Mouse (Mus musculus) heart, embryonic 10.5 days (tissue): Measurements from ENCODE around the gene Slc6a18. TPM values are rescaled to one million over a fixed set of nuclear protein-coding genes. Genes with fewer than 3 reads are reported as not detected.
"Not testable (repeated sequence)": the region's sequence is repeated elsewhere in the genome, so short reads cannot be mapped to it uniquely, and the experiment has no call there.

Experiments
- DNase-seq: peaks from one replicate; pipeline ENCODE4 v3.0.0-alpha.2; 2017; ENCODE audit warnings: low spot score
- H3K27ac ChIP-seq: fragments of 300-500 bp; sonication (generic); 2 replicates; pipeline ENCODE4 v1.5.1; 2016; ENCODE audit warnings: mild to moderate bottlenecking
- H3K27me3 ChIP-seq: fragments of 300-500 bp; sonication (generic); 2 replicates; pipeline ENCODE4 v1.6.1; 2016; ENCODE audit warnings: mild to moderate bottlenecking; ENCODE audit not compliant: poor library complexity, insufficient read depth, severe bottlenecking
- H3K36me3 ChIP-seq: fragments of 300-500 bp; sonication (generic); 2 replicates; pipeline ENCODE4 v1.6.1; 2016; ENCODE audit warnings: mild to moderate bottlenecking, moderate library complexity
- H3K4me1 ChIP-seq: fragments of 300-500 bp; sonication (generic); 2 replicates; pipeline ENCODE4 v1.6.1; 2016; ENCODE audit warnings: mild to moderate bottlenecking
- H3K4me3 ChIP-seq: fragments of 300-500 bp; sonication (generic); 2 replicates; pipeline ENCODE4 v1.5.1; 2016; ENCODE audit warnings: mild to moderate bottlenecking, moderate library complexity
- H3K9me3 ChIP-seq: fragments of 300-500 bp; sonication (generic); 2 replicates; pipeline ENCODE4 v1.6.1; 2016; ENCODE audit warnings: mild to moderate bottlenecking, moderate library complexity
- whole genome bisulfite sequencing: fragments of 180-500 bp; shearing (Covaris S2); methylation state at CpG from one replicate; pipeline ENCODE4 v1.1.7; 2016; 5-methylcytosine and 5-hydroxymethylcytosine counted together
- polyA plus RNA-seq: library from polyadenylated mRNA; unstranded; fragments of >200 nt; fragmentation: Nextera tagmentation; extraction: Ambion mirVana; gene quantifications from 2 replicates; pipeline ENCODE4 v1.2.1, GENCODE M21; 2016

Slc6a18 gene
- polyA plus RNA-seq, result not detected in 2 replicates

- Histone ChIP-seq H3K9me3 (no peaks in the 10 kb centered on the region), H3K36me3 (no peaks in the 10 kb centered on the region), H3K4me3 (no peak within 1 kb of the TSS), H3K4me1 (no peaks in the 10 kb centered on the region; the same call in 1 of the 2 replicates), H3K27ac (no peak within 1 kb of the TSS), H3K27me3 (peaks cover 11% of the 10 kb centered on the region)
- WGBS, result 71% methylated on average over 3 of the region's 3 CpGs
- no peak for DNase-seq
Observed at GRCm38 (mm10) chr13:73677853-73678252, at the start of gene Slc6a18. Gene Slc6a18, minus strand, starts transcription at chr13:73678023.

- H3K4me3 ChIP-seq, result no peak overlapping the region
- H3K4me1 ChIP-seq, result peaks cover 6% of the 10 kb centered on the region
- no peak for DNase-seq
- H3K9me3 ChIP-seq, result no peaks in the 10 kb centered on the region
- H3K36me3 ChIP-seq, result no peaks in the 10 kb centered on the region
- H3K27me3 ChIP-seq, result peaks cover 3% of the 10 kb centered on the region; the same call in 1 of the 2 replicates
- H3K27ac ChIP-seq, result no peak overlapping the region
- WGBS, result 31% methylated on average over 5 of the region's 5 CpGs
Observed at GRCm38 (mm10) chr13:73725315-73725714, 47.5 kb upstream of the Slc6a18 start.

GRCm38 (mm10) chr13:73723081-73723668 lies 45.4 kb upstream of the Slc6a18 start:
- H3K27me3 ChIP-seq, result 0 out of 2 replicates have a peak, but pooled peaks cover 3% of the 10 kb centered on the region
- 45% methylated on average over 8 of the region's 8 CpGs for WGBS
- H3K36me3 ChIP-seq, result no peaks in the 10 kb centered on the region
- H3K27ac ChIP-seq, result no peak overlapping the region
- H3K4me3 ChIP-seq, result no peak overlapping the region
- DNase-seq, result no peak
- H3K4me1 ChIP-seq, result no peaks in the 10 kb centered on the region
- no peaks in the 10 kb centered on the region for H3K9me3 ChIP-seq

GRCm38 (mm10) chr13:73720241-73720640 lies 42.4 kb upstream of the Slc6a18 start:
- Histone ChIP-seq H3K27ac (no peak overlapping the region), H3K27me3 (0 out of 2 replicates have a peak, but pooled peaks cover 3% of the 10 kb centered on the region), H3K9me3 (no peaks in the 10 kb centered on the region), H3K4me3 (no peak overlapping the region), H3K4me1 (no peaks in the 10 kb centered on the region), H3K36me3 (no peaks in the 10 kb centered on the region)
- no peak for DNase-seq
- 80% methylated on average over 4 of the region's 4 CpGs for WGBS

GRCm38 (mm10) chr13:73718225-73718624 lies 40.4 kb upstream of the Slc6a18 start:
- H3K27ac ChIP-seq, result no peak overlapping the region
- no peaks in the 10 kb centered on the region for H3K4me1 ChIP-seq
- no peaks in the 10 kb centered on the region for H3K9me3 ChIP-seq
- peak; percentile 90 for DNase-seq
- no peaks in the 10 kb centered on the region for H3K36me3 ChIP-seq
- 3% methylated on average over 2 of the region's 2 CpGs for WGBS
- no peak overlapping the region for H3K4me3 ChIP-seq
- H3K27me3 ChIP-seq, result 0 out of 2 replicates have a peak, but pooled peaks cover 6% of the 10 kb centered on the region

- Histone ChIP-seq H3K27me3 (0 out of 2 replicates have a peak, but pooled peaks cover 3% of the 10 kb centered on the region), H3K4me1 (no peaks in the 10 kb centered on the region), H3K36me3 (no peaks in the 10 kb centered on the region), H3K4me3 (no peak overlapping the region), H3K27ac (no peak overlapping the region), H3K9me3 (no peaks in the 10 kb centered on the region)
- no peak for DNase-seq
- 66% methylated on average over 2 of the region's 2 CpGs for WGBS
Observed at GRCm38 (mm10) chr13:73714020-73714419, 36.2 kb upstream of the Slc6a18 start.

GRCm38 (mm10) chr13:73713204-73713603 lies 35.4 kb upstream of the Slc6a18 start:
- H3K9me3 ChIP-seq, result no peaks in the 10 kb centered on the region
- no peak for DNase-seq
- H3K36me3 ChIP-seq, result no peaks in the 10 kb centered on the region
- H3K4me1 ChIP-seq, result no peaks in the 10 kb centered on the region
- no peak overlapping the region for H3K4me3 ChIP-seq
- 0 out of 2 replicates have a peak, but pooled peaks cover 3% of the 10 kb centered on the region for H3K27me3 ChIP-seq
- WGBS, result 71% methylated on average over 4 of the region's 4 CpGs
- no peak overlapping the region for H3K27ac ChIP-seq

- Histone ChIP-seq H3K27ac (no peak overlapping the region), H3K4me3 (no peak overlapping the region), H3K36me3 (no peaks in the 10 kb centered on the region), H3K9me3 (no peaks in the 10 kb centered on the region), H3K27me3 (0 out of 2 replicates have a peak, but pooled peaks cover 3% of the 10 kb centered on the region), H3K4me1 (no peaks in the 10 kb centered on the region)
- 76% methylated on average over 3 of the region's 3 CpGs for WGBS
- DNase-seq, result no peak
Observed at GRCm38 (mm10) chr13:73712228-73712627, 34.4 kb upstream of the Slc6a18 start.

GRCm38 (mm10) chr13:73711803-73712202 lies 34.0 kb upstream of the Slc6a18 start:
- Histone ChIP-seq H3K4me3 (no peak overlapping the region), H3K27ac (no peak overlapping the region), H3K27me3 (0 out of 2 replicates have a peak, but pooled peaks cover 3% of the 10 kb centered on the region), H3K4me1 (no peaks in the 10 kb centered on the region), H3K36me3 (no peaks in the 10 kb centered on the region), H3K9me3 (no peaks in the 10 kb centered on the region)
- WGBS, result 80% methylated on average over 5 of the region's 5 CpGs
- no peak for DNase-seq

- no peaks in the 10 kb centered on the region for H3K36me3 ChIP-seq
- H3K27me3 ChIP-seq, result 0 out of 2 replicates have a peak, but pooled peaks cover 3% of the 10 kb centered on the region
- WGBS, result 90% methylated on average over 5 of the region's 5 CpGs
- no peak overlapping the region for H3K4me3 ChIP-seq
- DNase-seq, result no peak
- no peaks in the 10 kb centered on the region for H3K4me1 ChIP-seq
- no peak overlapping the region for H3K27ac ChIP-seq
- H3K9me3 ChIP-seq, result no peaks in the 10 kb centered on the region
Observed at GRCm38 (mm10) chr13:73711221-73711620, 33.4 kb upstream of the Slc6a18 start.

- H3K27me3 ChIP-seq, result 0 out of 2 replicates have a peak, but pooled peaks cover 3% of the 10 kb centered on the region
- H3K9me3 ChIP-seq, result no peaks in the 10 kb centered on the region
- no peak overlapping the region for H3K4me3 ChIP-seq
- no peak overlapping the region for H3K27ac ChIP-seq
- no peak for DNase-seq
- H3K4me1 ChIP-seq, result no peaks in the 10 kb centered on the region
- no peaks in the 10 kb centered on the region for H3K36me3 ChIP-seq
- WGBS, result 70% methylated on average over 6 of the region's 6 CpGs
Observed at GRCm38 (mm10) chr13:73709491-73709890, 31.7 kb upstream of the Slc6a18 start.

GRCm38 (mm10) chr13:73704694-73705325 lies 27.0 kb upstream of the Slc6a18 start, which contains the start of gene Slc6a19:
Gene Slc6a19, minus strand, starts transcription at chr13:73704865.
- no peak within 1 kb of the TSS for H3K27ac ChIP-seq
- no peak within 1 kb of the TSS for H3K4me3 ChIP-seq
- 84% methylated on average over 7 of the region's 7 CpGs for WGBS
- DNase-seq, result no peak
- H3K27me3 ChIP-seq, result 0 out of 2 replicates have a peak, but pooled peaks cover 4% of the 10 kb centered on the region
- no peaks in the 10 kb centered on the region for H3K36me3 ChIP-seq
- H3K4me1 ChIP-seq, result peaks cover 5% of the 10 kb centered on the region; the same call in 1 of the 2 replicates
- no peaks in the 10 kb centered on the region for H3K9me3 ChIP-seq

GRCm38 (mm10) chr13:73703486-73703885 lies 25.7 kb upstream of the Slc6a18 start:
- 0 out of 2 replicates have a peak, but pooled peaks cover 11% of the 10 kb centered on the region for H3K27me3 ChIP-seq
- H3K27ac ChIP-seq, H3K9me3 ChIP-seq, H3K4me1 ChIP-seq, DNase-seq, H3K36me3 ChIP-seq, H3K4me3 ChIP-seq: not testable (repeated sequence)
- WGBS, result 57% methylated on average over 4 of the region's 4 CpGs
